Mouse (Mus musculus) embryonic facial prominence, embryonic 11.5 days (tissue): ENCODE results near the gene Dlgap1. TPM values are rescaled to one million over a fixed set of nuclear protein-coding genes. Genes with fewer than 3 reads are reported as not detected.
A peak's percentile ranks its signal among the peaks of the same experiment; 100 is the strongest.

Experiments used
- ATAC-seq: fragments of 200-750 bp; cut with Nextera tagmentation; replicated peaks from 2 replicates; pipeline ENCODE4 v1.8.0; 2017; ENCODE audit warnings: low read depth; ENCODE audit not compliant: insufficient number of reproducible peaks, low FRiP score, low TSS enrichment
- DNase-seq: peaks from one replicate; pipeline ENCODE4 v3.0.0-alpha.2; 2015; ENCODE audit warnings: low spot score
- H3K27ac ChIP-seq: fragments of 300-500 bp; sonication (generic); replicated peaks from 2 replicates; pipeline ENCODE4 v1.5.1; 2014; ENCODE audit warnings: mild to moderate bottlenecking, low read depth, low read length, control low read depth
- H3K27me3 ChIP-seq: fragments of 300-500 bp; sonication (generic); 2 replicates; pipeline ENCODE4 v1.6.1; 2014; ENCODE audit warnings: mild to moderate bottlenecking, low read length, moderate library complexity, mixed read lengths; ENCODE audit not compliant: control insufficient read depth, insufficient read depth
- H3K36me3 ChIP-seq: fragments of 300-500 bp; sonication (generic); replicated peaks from 2 replicates; pipeline ENCODE4 v1.6.1; 2014; ENCODE audit warnings: low read depth, mild to moderate bottlenecking, low read length, moderate library complexity, mixed read lengths; ENCODE audit not compliant: control insufficient read depth, insufficient read depth
- H3K4me1 ChIP-seq: fragments of 300-500 bp; sonication (generic); 2 replicates; pipeline ENCODE4 v1.6.1; 2014; ENCODE audit warnings: low read length, mixed read lengths; ENCODE audit not compliant: control insufficient read depth, insufficient read depth
- H3K4me2 ChIP-seq: fragments of 300-500 bp; sonication (generic); 2 replicates; pipeline ENCODE4 v1.6.1; 2014; ENCODE audit warnings: low read depth, mild to moderate bottlenecking, control low read depth, low read length, moderate library complexity
- H3K4me3 ChIP-seq: fragments of 300-500 bp; sonication (generic); 2 replicates; pipeline ENCODE4 v1.5.1; 2014; ENCODE audit warnings: low read depth, low read length, control low read depth
- H3K9ac ChIP-seq: fragments of 300-500 bp; sonication (generic); replicated peaks from 2 replicates; pipeline ENCODE4 v1.6.1; 2014; ENCODE audit warnings: mild to moderate bottlenecking, control low read depth, low read length
- H3K9me3 ChIP-seq: fragments of 300-500 bp; sonication (generic); replicated peaks from 2 replicates; pipeline ENCODE4 v1.6.1; 2016; ENCODE audit warnings: mild to moderate bottlenecking, low read length, inconsistent platforms, mixed read lengths; ENCODE audit not compliant: control insufficient read depth
- WGBS: fragments of 180-500 bp; shearing (Covaris S2); extraction: QIAGEN DNeasy Blood & Tissue Kit; methylation state at CpG from one replicate; pipeline ENCODE4 v1.1.7; 2014; 5-methylcytosine and 5-hydroxymethylcytosine counted together
- polyA plus RNA-seq: library from polyadenylated mRNA; unstranded; fragments of >200 nt; fragmentation: Nextera tagmentation; extraction: Ambion mirVana; gene quantifications from 2 replicates; pipeline ENCODE4 v1.2.1, GENCODE M21; 2014

The Dlgap1 gene
- 2.4 and 3.3 TPM in 2 replicates for polyA plus RNA-seq

GRCm38 (mm10) chr17:69969021-69969815, at the start of gene Dlgap1:
TSS of gene Dlgap1 (plus strand) at chr17:69969073.
- Histone ChIP-seq H3K9ac (peak within 1 kb of the TSS; percentile 58), H3K4me2 (peak within 1 kb of the TSS; percentile 98), H3K4me1 (no peaks in the 10 kb centered on the region; the same call in 1 of the 2 replicates), H3K36me3 (no peaks in the 10 kb centered on the region), H3K4me3 (peak within 1 kb of the TSS; percentile 46), H3K27ac (no peak within 1 kb of the TSS), H3K27me3 (peaks cover 21% of the 10 kb centered on the region), H3K9me3 (no peaks in the 10 kb centered on the region)
- under 1% methylated on average over 74 of the region's 105 CpGs for WGBS
- DNase-seq: peak; percentile 84
- ATAC-seq: peak; percentile 97

- no peaks in the 10 kb centered on the region for H3K4me1 ChIP-seq
- H3K9ac ChIP-seq: no peak overlapping the region
- H3K36me3 ChIP-seq: no peaks in the 10 kb centered on the region
- H3K27ac ChIP-seq: no peak overlapping the region
- whole genome bisulfite sequencing: 68% methylated on average over 1 of the region's 1 CpGs
- H3K4me3 ChIP-seq: no peak overlapping the region
- H3K27me3 ChIP-seq: no peaks in the 10 kb centered on the region
- DNase-seq (no peak), ATAC-seq (no peak)
- no peaks in the 10 kb centered on the region for H3K9me3 ChIP-seq
- no peak overlapping the region for H3K4me2 ChIP-seq
These were observed 13.9 kb upstream of the Dlgap1 start for GRCm38 (mm10) chr17:69954936-69955335.

GRCm38 (mm10) chr17:69969816-69970750, 1.2 kb downstream of the Dlgap1 start:
- H3K27me3 ChIP-seq: peaks cover 21% of the 10 kb centered on the region
- peak overlapping the region; percentile 98 for H3K4me2 ChIP-seq
- H3K4me3 ChIP-seq: peak overlapping the region; percentile 46
- WGBS: under 1% methylated on average over 43 of the region's 43 CpGs
- no peaks in the 10 kb centered on the region; the same call in 1 of the 2 replicates for H3K4me1 ChIP-seq
- DNase-seq (peak; percentile 15), ATAC-seq (peak; percentile 15; the same call in 1 of the 2 replicates)
- H3K36me3 ChIP-seq: no peaks in the 10 kb centered on the region
- H3K9me3 ChIP-seq: no peaks in the 10 kb centered on the region
- no peak overlapping the region for H3K27ac ChIP-seq
- H3K9ac ChIP-seq: peak overlapping the region; percentile 58; the same call in 1 of the 2 replicates

GRCm38 (mm10) chr17:69973081-69973480, 4.2 kb downstream of the Dlgap1 start:
- DNase-seq (no peak), ATAC-seq (no peak)
- WGBS: 80% methylated on average over 3 of the region's 3 CpGs
- Histone ChIP-seq H3K4me3 (no peak overlapping the region), H3K27ac (no peak overlapping the region), H3K4me1 (no peaks in the 10 kb centered on the region; the same call in 1 of the 2 replicates), H3K4me2 (no peak overlapping the region), H3K27me3 (peaks cover 21% of the 10 kb centered on the region), H3K9me3 (no peaks in the 10 kb centered on the region), H3K36me3 (no peaks in the 10 kb centered on the region), H3K9ac (no peak overlapping the region)

- Histone ChIP-seq H3K4me3 (no peak overlapping the region), H3K4me2 (no peak overlapping the region), H3K9me3 (no peaks in the 10 kb centered on the region), H3K27me3 (peaks cover 17% of the 10 kb centered on the region), H3K27ac (no peak overlapping the region), H3K36me3 (no peaks in the 10 kb centered on the region), H3K4me1 (no peaks in the 10 kb centered on the region; the same call in 1 of the 2 replicates), H3K9ac (no peak overlapping the region)
- WGBS: 71% methylated on average over 6 of the region's 6 CpGs
- DNase-seq (no peak), ATAC-seq (no peak)
These were observed 5.1 kb downstream of the Dlgap1 start for GRCm38 (mm10) chr17:69973991-69974390.

GRCm38 (mm10) chr17:69982236-69982923, 13.5 kb downstream of the Dlgap1 start:
- no peak for ATAC-seq
- no peak overlapping the region for H3K4me2 ChIP-seq
- WGBS: 81% methylated on average over 6 of the region's 6 CpGs
- H3K9ac ChIP-seq: no peak overlapping the region
- H3K27ac ChIP-seq: no peak overlapping the region
- no peak for DNase-seq
- H3K36me3 ChIP-seq: no peaks in the 10 kb centered on the region
- H3K27me3 ChIP-seq: no peaks in the 10 kb centered on the region
- no peak overlapping the region for H3K4me3 ChIP-seq
- no peaks in the 10 kb centered on the region for H3K9me3 ChIP-seq
- H3K4me1 ChIP-seq: no peaks in the 10 kb centered on the region

GRCm38 (mm10) chr17:69996406-69996805, 27.5 kb downstream of the Dlgap1 start:
- no peak overlapping the region for H3K4me2 ChIP-seq
- no peak overlapping the region for H3K4me3 ChIP-seq
- no peaks in the 10 kb centered on the region for H3K9me3 ChIP-seq
- DNase-seq (no peak), ATAC-seq (no peak)
- H3K36me3 ChIP-seq: no peaks in the 10 kb centered on the region
- 83% methylated on average over 2 of the region's 2 CpGs for whole genome bisulfite sequencing
- H3K27ac ChIP-seq: no peak overlapping the region
- H3K9ac ChIP-seq: no peak overlapping the region
- H3K4me1 ChIP-seq: no peaks in the 10 kb centered on the region
- H3K27me3 ChIP-seq: no peaks in the 10 kb centered on the region
